Comparison of ENCODE assay signal across 28 mouse cellular contexts in the genomic region with DNA sequence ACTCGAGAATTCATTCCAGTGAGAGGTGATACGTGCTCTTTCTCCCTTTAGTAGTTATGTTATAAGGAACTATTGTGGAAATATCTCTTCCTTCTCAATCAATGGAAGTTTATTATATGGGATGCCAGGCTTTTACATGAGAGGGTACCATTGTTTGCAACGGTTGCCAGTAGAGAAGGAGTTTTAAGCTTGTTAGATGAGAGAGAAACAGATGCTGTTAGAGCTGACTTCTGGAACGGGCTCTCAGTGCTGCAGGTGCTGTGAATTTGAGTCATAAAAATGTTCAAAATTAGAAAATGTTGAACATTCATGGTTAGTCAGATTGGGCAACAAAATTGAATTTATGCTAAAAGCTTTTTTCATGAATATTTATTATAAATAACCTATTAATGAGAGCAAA. TPM values are rescaled to one million over a fixed set of nuclear protein-coding genes. Genes with fewer than 3 reads are reported as not detected.
DNase-seq lines count a peak whose midpoint lies in the region; ATAC-seq lines count a peak whose summit lies in the region.
"Had no signal": no experiment of that assay in that cellular context is flagged by ENCODE, and none has a peak within 500 bp of the region (broad histone marks: within the 10 kb centered on the region; RNA-seq: fewer than 3 reads in every experiment).

No protein-coding gene starts in this region.

- H3K4me2 ChIP-seq in liver, embryonic 13.5 days = 0 out of 2 replicates have a peak overlapping the region, but pooled peaks have one; percentile 33
- H3K4me2 ChIP-seq in liver, embryonic 15.5 days = 0 out of 2 replicates have a peak overlapping the region, but pooled peaks have one; percentile 1
- H3K4me2 ChIP-seq: embryonic facial prominence, embryonic 15.5 days; forebrain, embryonic 12.5 days; heart, embryonic 11.5 days; hindbrain, embryonic 12.5 days; midbrain, embryonic 12.5 days; neural tube, embryonic 13.5 days; stomach, embryonic 15.5 days had no signal

- H3K36me3 ChIP-seq in liver, embryonic 13.5 days = peaks cover 78% of the 10 kb centered on the region
- peaks cover 84% of the 10 kb centered on the region for H3K36me3 ChIP-seq in liver, embryonic 15.5 days (replicated peaks)

- WGBS in liver, embryonic 13.5 days (ENCODE audit: insufficient replicate concordance) = 94% methylated on average over 4 of the region's 4 CpGs
- 85% methylated on average over 4 of the region's 4 CpGs for WGBS in liver, embryonic 15.5 days (ENCODE audit: insufficient replicate concordance)

- H3K4me1 ChIP-seq in liver, embryonic 13.5 days (replicated peaks) = peaks cover 76% of the 10 kb centered on the region
- H3K4me1 ChIP-seq in liver, embryonic 15.5 days (replicated peaks) = peaks cover 67% of the 10 kb centered on the region
- H3K4me1 ChIP-seq: stomach, embryonic 15.5 days had no signal

- H3K9me3 ChIP-seq in liver, embryonic 13.5 days (replicated peaks) = no peaks in the 10 kb centered on the region
- no peaks in the 10 kb centered on the region for H3K9me3 ChIP-seq in liver, embryonic 15.5 days (replicated peaks)
- H3K9me3 ChIP-seq: embryonic facial prominence, embryonic 10.5 days; embryonic facial prominence, embryonic 15.5 days; forebrain, embryonic 12.5 days; hindbrain, embryonic 12.5 days; megakaryocyte, embryonic 14.5 days; midbrain, embryonic 12.5 days; neural tube, embryonic 13.5 days; stomach, embryonic 15.5 days had no signal

- peak; percentile 25 to 68 for DNase-seq in layer of hippocampus, adult 18-20 months (ENCODE audit: low spot score in 2 of 2)
- DNase-seq in layer of hippocampus, adult 9-10 months (ENCODE audit: low spot score) = no peak
- no peak for DNase-seq in liver, embryonic 13.5 days
- no peak for DNase-seq in liver
- no peak for DNase-seq in thymus, adult 18-20 months
- no peak for DNase-seq in adrenal gland, postnatal 36 days
- DNase-seq: adrenal gland, postnatal 25 days; B cell, adult 2 months; gastrocnemius, adult 2 months; gastrocnemius, postnatal 36 days; heart, adult 18-20 months; heart, postnatal 36 days; kidney, adult 9 months; kidney, postnatal 10 days; lung, postnatal 4 days; right cerebral cortex, postnatal 14 days; thymus, postnatal 25 days had no signal

- no peak overlapping the region for H3K27ac ChIP-seq in liver, embryonic 13.5 days
- H3K27ac ChIP-seq in liver, embryonic 15.5 days (replicated peaks) = peak overlapping the region; percentile 51
- H3K27ac ChIP-seq: embryonic facial prominence, embryonic 10.5 days; embryonic facial prominence, embryonic 15.5 days; forebrain, embryonic 12.5 days; gastrocnemius, adult 2 months; hindbrain, embryonic 12.5 days; hindbrain, postnatal 0 days; midbrain, embryonic 12.5 days; neural tube, embryonic 13.5 days; stomach, embryonic 15.5 days had no signal

- ATAC-seq in liver, embryonic 13.5 days (ENCODE audit: low read depth) = no peak
- ATAC-seq in liver, embryonic 15.5 days (ENCODE audit: insufficient read depth) = no peak
- ATAC-seq: hindbrain, postnatal 0 days had no signal

- no peak overlapping the region for H3K9ac ChIP-seq in liver, embryonic 13.5 days
- H3K9ac ChIP-seq in liver, embryonic 15.5 days = no peak overlapping the region
- H3K9ac ChIP-seq: embryonic facial prominence, embryonic 15.5 days; forebrain, embryonic 12.5 days; hindbrain, embryonic 12.5 days; midbrain, embryonic 12.5 days; neural tube, embryonic 13.5 days; stomach, embryonic 15.5 days had no signal

- no peak overlapping the region for H3K4me3 ChIP-seq in liver, embryonic 13.5 days (replicated peaks)
- no peak overlapping the region for H3K4me3 ChIP-seq in liver, embryonic 15.5 days (replicated peaks)
- H3K4me3 ChIP-seq: embryonic facial prominence, embryonic 10.5 days; embryonic facial prominence, embryonic 15.5 days; forebrain, embryonic 12.5 days; gastrocnemius, adult 2 months; hindbrain, embryonic 12.5 days; midbrain, embryonic 12.5 days; neural tube, embryonic 13.5 days; stomach, embryonic 15.5 days had no signal

- no peaks in the 10 kb centered on the region for H3K27me3 ChIP-seq in liver, embryonic 13.5 days
- H3K27me3 ChIP-seq in liver, embryonic 15.5 days = no peaks in the 10 kb centered on the region
- H3K27me3 ChIP-seq: embryonic facial prominence, embryonic 15.5 days; forebrain, embryonic 12.5 days; hindbrain, embryonic 12.5 days; megakaryocyte, embryonic 14.5 days; midbrain, embryonic 12.5 days; neural tube, embryonic 13.5 days; stomach, embryonic 15.5 days had no signal

RNA-seq across cellular contexts. Expression of a gene that starts 17.1 kb away (rescaled TPM):
- under 1 TPM; 0.51 to 0.62 TPM for total RNA-seq in layer of hippocampus, adult 18-20 months (2021)
- 90.6 and 119 TPM in 2 replicates for polyA plus RNA-seq in liver, embryonic 13.5 days (2015; fragmentation: Nextera tagmentation; extraction: Ambion mirVana)
- 88.1 and 94.0 TPM in 2 replicates for polyA plus RNA-seq in liver, embryonic 15.5 days (2015; fragmentation: Nextera tagmentation; extraction: Ambion mirVana)
- total RNA-seq in adrenal gland, postnatal 36 days (2021) = 1 to 10 TPM; 3.5 to 4.0 TPM

RNA-seq across cellular contexts. Expression of a gene that starts 17.2 kb away (rescaled TPM):
- total RNA-seq in layer of hippocampus, adult 18-20 months (2021) = 1 to 10 TPM in 1 of 2 experiments, under 1 TPM in 1; 0.79 to 1.2 TPM
- polyA plus RNA-seq in liver, embryonic 13.5 days (2015; fragmentation: Nextera tagmentation; extraction: Ambion mirVana) = 42.8 and 50.4 TPM in 2 replicates
- polyA plus RNA-seq in liver, embryonic 15.5 days (2015; fragmentation: Nextera tagmentation; extraction: Ambion mirVana) = 34.7 and 37.0 TPM in 2 replicates
- total RNA-seq in adrenal gland, postnatal 36 days (2021) = 1 to 10 TPM; 2.0 to 2.6 TPM
- total RNA-seq: gastrocnemius, adult 2 months had no signal

RNA-seq across cellular contexts. Expression of a gene that starts 53.5 kb away (rescaled TPM):
- total RNA-seq in layer of hippocampus, adult 18-20 months (2021) = 100 to 1,000 TPM; 154 to 166 TPM
- 47.3 and 54.2 TPM in 2 replicates for polyA plus RNA-seq in liver, embryonic 13.5 days (2015; fragmentation: Nextera tagmentation; extraction: Ambion mirVana)
- 56.1 and 62.6 TPM in 2 replicates for polyA plus RNA-seq in liver, embryonic 15.5 days (2015; fragmentation: Nextera tagmentation; extraction: Ambion mirVana)
- total RNA-seq in adrenal gland, postnatal 36 days (2021) = 100 to 1,000 TPM; 292 to 392 TPM

RNA-seq across cellular contexts. Expression of a gene that starts 53.6 kb away (rescaled TPM):
- under 1 TPM; 0.64 to 0.76 TPM for total RNA-seq in layer of hippocampus, adult 18-20 months (2021)
- polyA plus RNA-seq in liver, embryonic 13.5 days (2015; fragmentation: Nextera tagmentation; extraction: Ambion mirVana) = 0.35 and 0.38 TPM in 2 replicates
- polyA plus RNA-seq in liver, embryonic 15.5 days (2015; fragmentation: Nextera tagmentation; extraction: Ambion mirVana) = 0.08 and 0.15 TPM in 2 replicates
- total RNA-seq in adrenal gland, postnatal 36 days (2021) = 1 to 10 TPM; 1.6 to 2.0 TPM

Comparison
In these comparisons a context has a peak if more than half of its experiments do, and no peak if none do; other contexts are left out.
1. DNase-seq: peak in layer of hippocampus, adult 18-20 months (2 of 2); none in layer of hippocampus, adult 9-10 months (single experiment), liver, embryonic 13.5 days (single experiment), liver (single experiment), thymus, adult 18-20 months (0 of 2) and adrenal gland, postnatal 36 days (0 of 2).